Mouse (Mus musculus) left cerebral cortex, adult 9 months (tissue): ENCODE results near the gene Zfp366.
"Not testable (repeated sequence)": the region's sequence is repeated elsewhere in the genome, so short reads cannot be mapped to it uniquely, and the experiment has no call there.

Experiments
- DNase-seq, 2 experiments: peaks; one replicate each; pipeline ENCODE4 v3.0.0; 2022; ENCODE audit warnings: low spot score in 2 of 2

Zfp366 gene

DNA sequence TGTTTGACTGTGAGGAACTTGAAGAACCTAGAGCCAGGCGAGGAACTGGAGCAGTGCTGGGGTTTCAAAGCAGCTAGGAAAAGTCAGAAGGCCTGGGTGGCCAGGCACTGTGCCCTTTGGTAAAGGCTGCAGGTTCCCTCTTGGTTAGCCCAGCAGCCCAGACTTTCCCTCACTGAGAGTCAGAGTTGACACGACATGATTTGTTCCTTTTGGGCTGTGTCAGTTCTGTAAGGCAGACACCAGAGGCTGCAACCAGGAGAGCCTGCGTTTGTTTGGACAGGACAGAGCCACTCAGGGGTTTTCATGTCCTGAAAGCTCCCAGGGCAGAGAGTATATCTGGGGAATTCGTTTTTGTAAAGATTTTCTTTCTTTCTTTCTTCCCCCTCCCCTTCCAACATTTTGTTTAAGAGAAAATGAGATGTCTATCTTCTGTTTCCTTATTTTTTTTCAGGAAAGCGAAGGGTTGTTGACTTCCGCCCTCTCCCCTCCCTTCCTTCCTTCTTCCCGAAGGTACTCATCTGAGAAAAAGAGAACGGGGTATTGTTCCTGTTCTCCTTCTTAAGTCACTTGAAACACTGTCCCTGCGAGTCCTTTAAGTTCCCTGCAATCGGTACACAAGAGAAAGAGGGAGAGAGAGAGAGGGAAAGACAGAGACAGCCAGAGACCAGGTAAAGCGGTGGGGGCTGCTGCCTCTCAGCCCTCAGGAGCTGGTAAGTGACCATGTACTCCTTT, at the start of gene Zfp366:
Zfp366 (plus strand) TSS at position 669 of the 732 bp plus-strand sequence.
- DNase-seq, result no peak

- DNase-seq, result no peak
Observed at GRCm38 (mm10) chr13:99138351-99139255, 46.0 kb upstream of the Zfp366 start.

DNA sequence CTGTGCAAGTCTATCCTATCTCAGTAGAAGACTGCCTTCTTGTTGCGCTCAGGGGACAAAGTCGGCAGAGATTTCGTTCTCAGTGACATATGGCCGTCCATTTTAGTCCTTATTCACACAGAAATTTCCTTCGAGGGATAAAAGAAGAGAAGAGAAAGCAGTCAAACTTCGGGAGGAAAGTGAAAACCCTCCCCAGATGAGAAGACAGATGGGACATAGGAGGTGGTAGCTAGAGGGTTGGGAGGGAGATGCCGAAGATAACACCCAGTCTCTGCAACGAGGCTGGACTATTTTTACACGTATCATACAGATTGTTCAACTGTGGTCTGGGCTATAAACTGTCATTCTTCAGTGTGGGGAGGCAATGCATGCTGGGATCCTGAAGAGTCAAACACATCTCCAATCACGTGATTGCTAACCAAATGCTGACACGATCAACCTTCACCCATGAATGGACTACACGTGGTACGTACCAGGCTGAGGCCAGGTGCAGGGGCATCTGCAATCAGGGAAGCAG, 38.2 kb upstream of the Zfp366 start:
- DNase-seq, result peak; percentile 74 to 79

DNA sequence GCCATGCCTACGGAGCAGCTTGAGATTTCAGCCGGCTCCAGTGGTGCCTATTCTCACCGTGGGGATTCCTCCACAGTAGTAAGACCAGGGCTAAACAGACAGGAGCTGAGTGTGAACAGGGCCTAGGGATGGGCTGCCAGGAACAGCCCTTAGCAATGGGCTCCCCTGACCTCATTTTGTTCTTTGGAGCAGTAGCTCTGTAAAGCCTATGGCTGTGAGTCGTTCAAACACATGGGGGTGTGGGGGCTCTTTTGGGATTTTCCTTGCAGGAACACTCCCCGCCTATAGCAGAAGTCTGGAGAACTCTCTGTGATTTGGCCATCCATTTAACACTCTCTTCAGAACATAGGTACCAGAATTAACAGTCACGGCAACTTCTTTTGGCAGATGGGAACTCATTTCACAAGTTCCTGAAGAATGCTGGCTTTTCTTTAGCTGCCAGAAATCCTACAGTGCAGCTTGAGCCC, 36.9 kb upstream of the Zfp366 start:
- peak; percentile 75 to 80 for DNase-seq

- no peak for DNase-seq
Observed at GRCm38 (mm10) chr13:99149551-99150305, 34.9 kb upstream of the Zfp366 start.

DNA sequence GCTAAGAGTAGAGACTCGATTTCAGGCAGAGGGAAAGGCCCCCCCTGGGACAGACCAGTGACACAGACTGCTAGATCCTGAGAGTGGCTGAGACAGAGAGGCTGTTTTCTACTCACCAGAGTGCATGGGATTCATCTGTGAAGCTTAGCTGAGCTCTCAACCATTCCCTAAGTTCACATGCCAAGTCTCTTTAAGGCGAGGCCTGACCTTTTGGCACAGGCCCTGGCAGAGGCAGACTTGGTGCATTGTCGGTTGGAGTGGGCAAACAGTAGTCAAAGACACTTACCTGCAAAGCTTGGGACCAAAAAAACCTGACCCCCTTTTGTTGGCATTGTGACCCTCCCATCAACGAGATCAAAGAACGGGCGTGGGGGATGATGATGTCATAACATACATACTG, 34.0 kb upstream of the Zfp366 start:
- no peak for DNase-seq

- DNase-seq, result no peak
Observed at GRCm38 (mm10) chr13:99151121-99151520, 33.5 kb upstream of the Zfp366 start.

DNA sequence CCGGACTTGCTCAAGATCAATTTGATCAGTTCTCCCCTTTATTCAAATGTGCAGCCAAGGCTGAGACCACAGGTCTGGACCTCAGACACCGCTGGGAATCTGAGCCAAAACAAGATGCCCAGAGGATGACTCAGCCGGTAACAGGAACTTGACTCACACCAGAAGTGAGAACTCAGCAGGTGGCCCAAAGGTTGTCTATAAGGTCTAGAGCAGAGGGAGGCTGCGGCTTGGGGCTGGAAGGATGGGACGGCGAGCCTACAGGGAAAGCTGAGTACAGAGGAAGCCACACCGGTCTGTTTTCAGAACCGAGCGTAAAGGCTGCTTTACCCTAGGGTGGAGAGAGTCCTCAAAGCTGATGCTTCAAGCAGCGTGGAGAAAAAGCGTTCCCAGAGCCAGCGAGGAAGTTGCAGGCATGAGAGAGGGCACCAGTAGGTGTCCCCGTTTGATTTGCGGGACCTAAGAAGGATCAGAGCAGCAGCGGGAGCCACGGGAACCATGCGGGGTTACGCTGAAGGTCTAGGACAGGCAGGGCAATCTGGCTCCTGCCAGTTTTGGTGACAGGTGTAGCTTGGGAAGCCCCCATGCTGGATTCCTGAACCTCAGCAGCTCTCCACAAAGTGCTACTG, 32.2 kb upstream of the Zfp366 start:
- no peak for DNase-seq

DNA sequence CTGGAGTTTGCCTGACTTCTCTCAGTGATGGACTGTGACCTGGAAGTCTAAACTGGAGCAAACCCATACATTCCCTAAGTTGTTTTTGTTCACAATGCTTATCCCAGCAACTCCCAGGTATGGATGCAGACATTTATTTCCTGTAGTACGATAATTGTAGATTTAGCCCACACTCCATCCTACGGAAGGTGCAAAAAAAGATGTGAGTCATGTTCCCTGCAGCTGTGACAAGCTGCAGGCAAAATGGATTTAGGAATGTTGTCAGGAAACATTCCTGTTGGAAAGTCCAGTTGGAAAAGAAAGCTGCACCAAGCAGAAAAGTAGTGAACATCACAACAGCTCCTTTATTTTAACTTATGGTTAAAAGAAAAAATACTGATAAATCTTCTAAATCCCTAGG, 26.9 kb upstream of the Zfp366 start:
- peak in 1 of 2 experiments; percentile 43 for DNase-seq

GRCm38 (mm10) chr13:99158773-99159172, 25.9 kb upstream of the Zfp366 start:
- no peak for DNase-seq

DNA sequence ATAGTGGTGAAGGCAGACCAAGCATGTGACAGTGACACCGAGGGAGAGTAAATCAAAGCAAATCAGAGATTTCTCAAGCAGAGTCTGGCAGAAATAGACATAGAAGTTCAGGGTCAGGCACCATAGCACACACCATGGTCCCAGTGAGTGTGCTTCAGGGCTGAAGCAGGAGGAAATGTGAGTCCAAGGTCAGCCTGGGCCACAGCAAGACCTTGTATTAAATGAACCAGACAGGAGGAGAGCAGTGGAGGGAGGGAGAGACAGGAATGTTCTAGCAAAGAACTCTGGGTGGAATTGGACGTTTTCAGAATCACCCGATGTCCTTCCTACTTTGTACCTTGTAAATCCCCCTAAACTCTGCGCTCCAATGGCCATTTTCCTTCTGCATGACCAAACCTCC, 21.6 kb upstream of the Zfp366 start:
- no peak for DNase-seq

DNA sequence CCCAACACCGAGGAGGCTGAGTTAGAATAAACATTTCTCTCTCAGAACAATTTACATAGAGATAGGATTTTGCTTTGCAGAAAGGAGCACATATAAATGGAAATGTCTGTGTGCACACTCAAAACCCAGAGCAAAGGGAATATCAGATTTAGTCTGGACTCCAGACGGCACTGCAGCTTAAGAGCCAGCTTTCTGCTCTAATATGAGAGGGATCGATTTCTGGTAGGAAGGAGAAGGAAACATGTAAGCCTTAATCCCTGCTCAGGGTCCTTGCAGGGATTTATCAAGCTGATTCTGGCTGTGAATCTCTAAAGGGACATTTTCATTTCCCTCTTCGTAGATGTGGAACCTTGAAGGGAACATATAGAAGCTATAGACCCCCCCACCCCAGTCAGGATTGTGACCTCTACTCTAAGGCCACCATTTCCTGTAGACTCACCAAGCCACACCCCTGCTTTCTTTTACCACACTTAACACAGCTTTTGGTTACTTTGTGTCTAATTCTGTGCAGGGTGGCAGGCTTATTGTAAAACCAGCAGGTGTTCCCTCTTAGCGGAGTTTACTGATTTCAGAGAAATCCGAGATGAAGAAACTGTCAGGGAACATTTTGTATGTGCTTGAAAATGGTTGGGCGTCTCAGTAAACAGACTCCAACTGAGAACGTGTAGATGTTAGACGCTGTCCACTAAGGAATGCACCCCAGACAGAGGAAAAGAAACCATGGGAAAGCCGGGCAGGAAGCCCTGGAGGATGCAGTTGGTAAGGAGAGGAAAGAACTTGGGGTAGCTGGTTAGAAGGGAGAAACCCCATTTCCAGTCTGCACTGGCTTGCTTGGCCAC, 20.9 kb upstream of the Zfp366 start:
- no peak for DNase-seq

DNA sequence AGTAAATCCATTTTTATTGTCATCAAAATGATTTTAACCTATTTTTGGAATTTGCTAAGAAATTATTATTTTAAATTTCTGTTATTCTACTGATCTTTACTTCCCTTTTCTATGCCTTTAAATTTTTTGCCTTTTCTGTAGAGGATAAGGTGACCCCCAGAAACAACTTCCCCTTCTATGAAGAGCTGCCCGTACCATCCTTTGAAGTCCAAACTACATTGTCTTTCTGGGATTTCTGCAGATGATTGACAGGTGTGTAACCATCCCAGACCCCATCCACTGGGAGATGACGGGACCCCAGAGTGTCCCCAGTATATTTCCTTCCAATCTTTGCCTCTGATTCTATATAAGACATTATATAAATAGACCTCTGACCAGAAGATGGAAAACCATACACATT, 20.3 kb upstream of the Zfp366 start:
- no peak for DNase-seq

- no peak for DNase-seq
Observed at GRCm38 (mm10) chr13:99169401-99169800, 15.2 kb upstream of the Zfp366 start.

DNA sequence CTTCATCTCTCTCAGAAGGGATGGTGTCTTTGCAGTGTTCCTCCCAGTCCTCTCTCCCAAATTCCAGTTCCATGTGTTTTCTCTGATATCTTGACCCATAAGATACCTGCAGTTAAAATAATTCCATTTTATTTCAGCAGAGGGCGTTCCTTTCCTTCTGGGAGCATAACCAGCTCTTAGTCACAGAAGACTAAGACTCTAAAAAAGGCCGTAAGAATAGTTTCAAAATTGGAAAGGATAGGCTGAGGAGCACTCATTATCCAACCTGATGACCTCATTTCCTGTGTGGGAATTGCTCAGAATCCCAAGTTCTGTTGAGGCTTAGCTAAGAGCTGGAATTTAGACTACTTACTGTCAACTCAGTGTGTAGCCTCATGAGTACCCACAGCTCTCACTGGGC, 14.3 kb upstream of the Zfp366 start:
- no peak for DNase-seq

DNA sequence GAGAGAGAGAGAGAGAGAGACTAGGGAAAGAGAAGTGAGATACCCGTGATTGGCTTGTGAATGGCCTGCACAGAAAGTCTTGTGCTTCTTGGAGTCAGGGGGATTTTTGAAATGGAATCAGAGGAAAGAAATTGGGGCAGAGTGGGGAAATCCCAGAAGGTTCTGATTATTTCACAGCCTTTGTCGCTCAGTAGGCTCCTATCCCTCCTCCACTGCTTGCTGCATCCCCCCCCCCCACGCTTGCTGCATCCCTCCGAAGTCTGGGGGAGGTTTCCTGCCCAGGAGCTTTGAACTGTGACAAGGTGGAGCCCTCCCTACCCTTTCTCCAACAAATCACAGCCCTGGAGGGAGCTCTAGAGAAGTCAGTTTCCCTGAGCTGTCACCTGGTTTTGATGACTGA, 10.8 kb upstream of the Zfp366 start:
- no peak for DNase-seq

GRCm38 (mm10) chr13:99182828-99183227, 1.8 kb upstream of the Zfp366 start:
- DNase-seq, result not testable (repeated sequence)

GRCm38 (mm10) chr13:99183257-99183895, 1.2 kb upstream of the Zfp366 start:
- DNase-seq, result no peak

- no peak for DNase-seq
Observed at GRCm38 (mm10) chr13:99185573-99185972, 950 bp downstream of the Zfp366 start.
